Mouse (Mus musculus) thymus, postnatal 36 days (tissue): ENCODE data around the gene Ddx28.

Experiments used
- DNase-seq, 2 experiments: peaks; one replicate each; pipeline ENCODE4 v3.0.0; 2022; ENCODE audit warnings: mixed read lengths in 2 of 2

The Ddx28 gene

GRCm38 (mm10) chr8:106011643-106011986, at the start of gene Ddx28:
Ddx28 (minus strand) TSS chr8:106011882.
- DNase-seq: no peak

DNA sequence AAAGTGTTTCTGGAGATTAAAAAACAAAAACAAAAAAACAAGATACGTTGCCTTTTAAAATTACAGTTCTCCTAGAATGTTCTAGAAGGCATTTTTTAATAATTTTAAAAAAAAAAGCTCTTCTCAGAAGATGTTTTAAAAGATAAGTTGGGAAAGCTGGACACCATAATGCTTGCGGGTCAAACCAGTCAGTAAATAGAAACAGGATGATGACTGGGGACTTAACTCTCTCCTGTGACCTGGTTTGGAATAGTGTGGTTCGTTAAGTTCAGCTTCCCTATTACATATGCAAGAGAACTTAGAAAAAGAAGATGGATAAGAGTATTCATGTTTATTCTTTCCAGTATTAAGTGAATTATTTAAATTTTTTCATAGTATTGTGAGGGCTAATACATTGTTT, 48.8 kb upstream of the Ddx28 start:
- no peak for DNase-seq

GRCm38 (mm10) chr8:106059613-106060371, 48.1 kb upstream of the Ddx28 start:
- no peak for DNase-seq

- DNase-seq: peak; percentile 96 to 99
Measured at GRCm38 (mm10) chr8:106058731-106059612, 47.3 kb upstream of the Ddx28 start, which contains the start of gene Nfatc3. Nfatc3 (plus strand) TSS chr8:106058840.

DNA sequence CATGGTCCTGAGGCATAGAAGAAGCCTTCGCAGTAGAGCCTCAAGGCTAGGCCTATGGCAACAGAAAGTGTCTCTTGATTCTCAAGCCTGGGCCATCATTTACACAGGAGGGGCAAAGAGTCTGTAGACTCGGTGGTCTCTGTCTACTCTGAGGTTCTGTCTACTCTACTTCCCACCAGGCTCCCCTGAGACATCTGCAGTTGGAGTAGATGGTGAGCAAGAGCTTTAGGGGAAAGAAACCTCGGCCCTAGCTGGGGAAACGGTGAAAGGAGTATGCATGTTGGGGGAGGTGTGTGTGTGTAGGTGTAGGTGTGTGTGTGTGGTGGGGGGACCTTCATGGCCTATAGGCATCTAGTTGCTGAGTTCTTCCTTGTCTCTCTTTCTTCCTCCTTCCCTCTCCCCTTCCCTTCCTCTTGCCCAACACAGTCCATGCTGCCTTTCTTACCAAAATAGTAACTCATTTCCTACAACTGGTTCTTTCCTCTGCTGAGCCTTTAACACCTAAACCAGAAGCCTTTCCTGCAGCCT, 44.8 kb upstream of the Ddx28 start:
- no peak for DNase-seq

DNA sequence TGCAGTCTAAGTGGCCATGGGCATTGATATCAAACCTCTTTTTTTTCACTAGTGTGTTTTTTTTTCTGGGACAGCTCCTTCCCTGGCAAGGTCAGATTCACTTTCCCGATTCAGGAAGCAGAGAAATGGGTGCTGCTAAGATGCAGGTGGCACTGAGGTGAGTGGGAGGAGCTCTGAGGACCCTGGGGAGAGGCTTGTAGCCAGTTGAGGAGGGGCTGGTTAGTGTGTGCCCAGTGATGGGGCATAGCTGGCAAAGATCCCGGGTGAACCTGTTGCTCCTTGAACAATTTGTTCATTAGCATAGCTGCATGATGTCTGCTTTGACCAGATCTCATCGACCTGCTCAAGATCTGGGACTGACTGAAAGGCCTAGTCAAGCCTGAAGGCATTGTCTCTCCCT, 43.4 kb upstream of the Ddx28 start:
- peak; percentile 51 to 64 for DNase-seq

- DNase-seq: peak; percentile 81 to 88
Measured at GRCm38 (mm10) chr8:106054190-106054811, 42.6 kb upstream of the Ddx28 start.

DNA sequence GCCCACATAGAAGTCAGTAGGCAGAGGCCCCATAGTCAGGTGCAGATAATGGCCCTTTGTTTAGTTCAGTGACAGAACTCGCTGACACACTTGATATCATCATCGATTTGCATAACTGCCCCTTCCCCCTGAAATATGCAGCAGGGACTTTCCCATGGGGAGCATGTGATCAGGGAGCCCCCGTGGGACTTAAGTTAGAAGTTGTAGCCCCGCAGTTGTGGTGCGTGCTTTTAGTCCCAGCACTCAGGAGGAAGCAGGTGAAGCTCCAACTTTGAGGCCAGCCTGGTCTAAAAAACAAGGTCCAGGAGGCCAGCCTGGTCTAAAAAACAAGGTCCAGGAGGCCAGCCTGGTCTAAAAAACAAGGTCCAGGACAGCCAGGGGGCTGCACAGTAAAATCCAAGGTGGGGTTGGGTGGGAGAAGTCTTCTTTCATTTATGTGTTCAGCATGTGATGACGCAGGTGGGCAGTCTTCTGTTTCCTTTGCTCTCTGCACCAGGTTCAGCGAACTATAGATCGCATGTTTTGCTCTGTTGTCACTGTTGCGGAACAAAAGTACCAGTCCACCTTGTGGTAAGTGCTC, 40.9 kb upstream of the Ddx28 start:
- peak; percentile 52 to 53 for DNase-seq

GRCm38 (mm10) chr8:106051068-106051467, 39.4 kb upstream of the Ddx28 start:
- DNase-seq: no peak

GRCm38 (mm10) chr8:106049840-106050239, 38.2 kb upstream of the Ddx28 start:
- no peak for DNase-seq

- no peak for DNase-seq
Measured at GRCm38 (mm10) chr8:106047854-106048630, 36.4 kb upstream of the Ddx28 start.

GRCm38 (mm10) chr8:106046872-106047559, 35.3 kb upstream of the Ddx28 start:
- no peak for DNase-seq

GRCm38 (mm10) chr8:106044151-106044550, 32.5 kb upstream of the Ddx28 start:
- no peak for DNase-seq

- no peak for DNase-seq
Measured at GRCm38 (mm10) chr8:106043055-106043454, 31.4 kb upstream of the Ddx28 start.

GRCm38 (mm10) chr8:106040218-106040617, 28.5 kb upstream of the Ddx28 start:
- peak; percentile 38 to 41 for DNase-seq

GRCm38 (mm10) chr8:106039605-106040004, 27.9 kb upstream of the Ddx28 start:
- DNase-seq: no peak

GRCm38 (mm10) chr8:106038721-106039120, 27.0 kb upstream of the Ddx28 start:
- DNase-seq: no peak

GRCm38 (mm10) chr8:106022483-106022882, 10.8 kb upstream of the Ddx28 start:
- peak; percentile 81 for DNase-seq

DNA sequence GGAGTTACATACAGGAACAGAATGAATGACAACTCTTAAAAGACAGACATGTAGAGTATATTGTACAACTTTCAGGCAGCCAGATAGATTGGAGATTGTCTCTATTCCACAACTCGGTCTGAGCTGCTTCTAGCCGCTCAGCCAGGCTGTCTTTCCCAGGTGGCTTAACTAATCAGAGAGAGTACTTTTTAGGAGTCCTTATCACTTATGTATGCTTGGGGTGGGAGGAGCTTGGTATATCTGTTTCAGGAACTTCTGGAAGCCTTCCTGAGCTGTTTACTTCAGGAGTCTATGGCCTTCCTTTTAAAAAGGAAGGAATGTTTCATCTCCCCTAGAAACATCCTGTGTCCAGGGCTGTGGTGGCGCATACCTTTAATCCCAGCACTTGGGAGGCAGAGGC, 6.4 kb upstream of the Ddx28 start:
- DNase-seq: no peak

- DNase-seq: peak; percentile 43 to 67
Measured at GRCm38 (mm10) chr8:106017130-106017529, 5.4 kb upstream of the Ddx28 start.

- no peak for DNase-seq
Measured at GRCm38 (mm10) chr8:106016284-106016683, 4.6 kb upstream of the Ddx28 start.
